In the genomic region with DNA sequence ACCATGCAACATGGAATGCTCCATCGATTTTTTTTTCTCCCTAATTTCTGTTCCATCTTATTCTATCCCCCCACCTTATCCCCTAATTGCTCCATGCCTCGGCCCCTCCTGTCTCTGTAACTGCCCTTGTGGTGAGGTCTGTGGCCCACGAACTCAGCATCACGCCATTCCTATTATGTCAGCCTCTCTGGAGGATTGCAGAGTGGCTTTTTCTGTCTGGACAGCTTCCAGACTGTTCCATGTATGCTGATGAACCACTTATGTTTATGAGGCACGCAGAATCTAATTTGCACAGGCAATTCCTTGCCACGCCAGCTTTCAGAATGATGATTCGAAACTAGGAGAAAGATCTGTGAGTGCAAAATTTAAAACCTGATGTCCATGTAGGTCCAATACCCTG, we compare ENCODE assay signal across 18 mouse cellular contexts.
A peak's percentile ranks its signal among the peaks of the same experiment; 100 is the strongest.
DNase-seq lines count a peak whose midpoint lies in the region; ATAC-seq and TF ChIP-seq lines count a peak whose summit lies in the region.
"Had no signal": no experiment of that assay in that cellular context is flagged by ENCODE, and none has a peak within 500 bp of the region (broad histone marks: within the 10 kb centered on the region; RNA-seq: fewer than 3 reads in every experiment).

No protein-coding gene starts in this region.

- H3K9me3 ChIP-seq in forebrain, embryonic 14.5 days (replicated peaks; ENCODE audit: control insufficient read depth, low read length): no peaks in the 10 kb centered on the region
- H3K9me3 ChIP-seq in forebrain, embryonic 12.5 days: no peaks in the 10 kb centered on the region
- no peaks in the 10 kb centered on the region for H3K9me3 ChIP-seq in hindbrain, embryonic 13.5 days
- no peaks in the 10 kb centered on the region for H3K9me3 ChIP-seq in hindbrain, embryonic 11.5 days (ENCODE audit: control insufficient read depth, low read length)
- H3K9me3 ChIP-seq in neural tube, embryonic 13.5 days: no peaks in the 10 kb centered on the region
- no peaks in the 10 kb centered on the region for H3K9me3 ChIP-seq in hindbrain, postnatal 0 days (ENCODE audit: low read length)
- H3K9me3 ChIP-seq: embryonic facial prominence, embryonic 12.5 days; limb, embryonic 10.5 days; lung, embryonic 15.5 days; neural tube, embryonic 12.5 days had no signal

- no peaks in the 10 kb centered on the region for H3K36me3 ChIP-seq in forebrain, embryonic 14.5 days (ENCODE audit: control insufficient read depth, insufficient read depth, low read length)
- H3K36me3 ChIP-seq in forebrain, embryonic 12.5 days (replicated peaks): no peaks in the 10 kb centered on the region
- H3K36me3 ChIP-seq in hindbrain, embryonic 13.5 days: no peaks in the 10 kb centered on the region
- H3K36me3 ChIP-seq in hindbrain, embryonic 11.5 days (ENCODE audit: control insufficient read depth, insufficient read depth, low read length): no peaks in the 10 kb centered on the region
- H3K36me3 ChIP-seq in neural tube, embryonic 13.5 days: no peaks in the 10 kb centered on the region; the same call in 1 of the 2 replicates
- no peaks in the 10 kb centered on the region for H3K36me3 ChIP-seq in hindbrain, postnatal 0 days (ENCODE audit: insufficient read depth, low read length)
- H3K36me3 ChIP-seq: embryonic facial prominence, embryonic 12.5 days; limb, embryonic 10.5 days; lung, embryonic 15.5 days; neural tube, embryonic 12.5 days had no signal

- H3K4me2 ChIP-seq in forebrain, embryonic 14.5 days (ENCODE audit: low read length): no peak overlapping the region
- no peak overlapping the region for H3K4me2 ChIP-seq in forebrain, embryonic 12.5 days
- no peak overlapping the region for H3K4me2 ChIP-seq in hindbrain, embryonic 13.5 days
- H3K4me2 ChIP-seq in hindbrain, embryonic 11.5 days (replicated peaks; ENCODE audit: low read depth, low read length): no peak overlapping the region
- H3K4me2 ChIP-seq in neural tube, embryonic 13.5 days: no peak overlapping the region
- H3K4me2 ChIP-seq in hindbrain, postnatal 0 days (ENCODE audit: low read depth, low read length): no peak overlapping the region
- H3K4me2 ChIP-seq: embryonic facial prominence, embryonic 12.5 days; liver, embryonic 11.5 days; lung, embryonic 15.5 days; neural tube, embryonic 12.5 days had no signal

- DNase-seq in forebrain, embryonic 14.5 days (ENCODE audit: low spot score): peak; percentile 59
- no peak for DNase-seq in hindbrain, embryonic 11.5 days (ENCODE audit: low spot score)
- no peak for DNase-seq in neural tube, embryonic 10.5 days (ENCODE audit: extremely low spot score, low spot score)
- peak; percentile 50 for DNase-seq in hindbrain, postnatal 0 days (ENCODE audit: low spot score)
- DNase-seq in thymus, postnatal 10 days (ENCODE audit: low spot score in 2 of 2): no peak
- DNase-seq: adrenal gland, postnatal 25 days; cerebellum, adult 8-10 months; gastrocnemius, adult 2 months; kidney, postnatal 14 days had no signal

- no peaks in the 10 kb centered on the region for H3K27me3 ChIP-seq in forebrain, embryonic 14.5 days (replicated peaks; ENCODE audit: control insufficient read depth, insufficient read depth, low read length)
- no peaks in the 10 kb centered on the region for H3K27me3 ChIP-seq in forebrain, embryonic 12.5 days
- no peaks in the 10 kb centered on the region for H3K27me3 ChIP-seq in hindbrain, embryonic 13.5 days
- no peaks in the 10 kb centered on the region for H3K27me3 ChIP-seq in hindbrain, embryonic 11.5 days (ENCODE audit: control insufficient read depth, insufficient read depth, low read length)
- no peaks in the 10 kb centered on the region for H3K27me3 ChIP-seq in neural tube, embryonic 13.5 days
- H3K27me3 ChIP-seq in hindbrain, postnatal 0 days (ENCODE audit: insufficient read depth, low read length): no peaks in the 10 kb centered on the region
- H3K27me3 ChIP-seq: embryonic facial prominence, embryonic 12.5 days; lung, embryonic 15.5 days; neural tube, embryonic 12.5 days had no signal

- TF ChIP-seq CTCF in hindbrain, postnatal 0 days (IDR thresholded peaks at IDR 0.05; ENCODE audit: low read depth): no peak

- H3K4me3 ChIP-seq in forebrain, embryonic 14.5 days (ENCODE audit: low read depth, low read length): no peak overlapping the region
- H3K4me3 ChIP-seq in forebrain, embryonic 12.5 days (replicated peaks): no peak overlapping the region
- no peak overlapping the region for H3K4me3 ChIP-seq in hindbrain, embryonic 13.5 days
- no peak overlapping the region for H3K4me3 ChIP-seq in hindbrain, embryonic 11.5 days (ENCODE audit: low read depth, low read length)
- H3K4me3 ChIP-seq in neural tube, embryonic 13.5 days: no peak overlapping the region
- no peak overlapping the region for H3K4me3 ChIP-seq in hindbrain, postnatal 0 days (ENCODE audit: low read length)
- H3K4me3 ChIP-seq: embryonic facial prominence, embryonic 12.5 days; gastrocnemius, adult 2 months; limb, embryonic 10.5 days; lung, embryonic 15.5 days; neural tube, embryonic 12.5 days had no signal

- 58% methylated on average over 7 of the region's 7 CpGs for WGBS in forebrain, embryonic 14.5 days
- 76% methylated on average over 7 of the region's 7 CpGs for WGBS in forebrain, embryonic 12.5 days
- 42% methylated on average over 7 of the region's 7 CpGs for WGBS in hindbrain, embryonic 13.5 days
- WGBS in hindbrain, embryonic 11.5 days: 77% methylated on average over 7 of the region's 7 CpGs
- 37% methylated on average over 7 of the region's 7 CpGs for WGBS in neural tube, embryonic 13.5 days
- 38% methylated on average over 7 of the region's 7 CpGs for WGBS in hindbrain, postnatal 0 days

- H3K9ac ChIP-seq in forebrain, embryonic 14.5 days (ENCODE audit: low read length): no peak overlapping the region
- no peak overlapping the region for H3K9ac ChIP-seq in forebrain, embryonic 12.5 days
- no peak overlapping the region for H3K9ac ChIP-seq in hindbrain, embryonic 13.5 days
- H3K9ac ChIP-seq in hindbrain, embryonic 11.5 days (ENCODE audit: low read depth, low read length): no peak overlapping the region
- H3K9ac ChIP-seq in neural tube, embryonic 13.5 days: no peak overlapping the region
- no peak overlapping the region for H3K9ac ChIP-seq in hindbrain, postnatal 0 days (replicated peaks; ENCODE audit: low read length)
- H3K9ac ChIP-seq: embryonic facial prominence, embryonic 12.5 days; lung, embryonic 15.5 days; neural tube, embryonic 12.5 days had no signal

- H3K27ac ChIP-seq in forebrain, embryonic 14.5 days (ENCODE audit: low read depth, low read length): no peak overlapping the region
- H3K27ac ChIP-seq in forebrain, embryonic 12.5 days: no peak overlapping the region
- peak overlapping the region; percentile 58 for H3K27ac ChIP-seq in hindbrain, embryonic 13.5 days
- H3K27ac ChIP-seq in hindbrain, embryonic 11.5 days (ENCODE audit: low read depth, low read length): no peak overlapping the region
- H3K27ac ChIP-seq in neural tube, embryonic 13.5 days (replicated peaks): peak overlapping the region; percentile 61
- H3K27ac ChIP-seq in hindbrain, postnatal 0 days: no peak overlapping the region
- H3K27ac ChIP-seq: embryonic facial prominence, embryonic 12.5 days; gastrocnemius, adult 2 months; limb, embryonic 10.5 days; lung, embryonic 15.5 days; neural tube, embryonic 12.5 days had no signal

- ATAC-seq in forebrain, embryonic 14.5 days: no peak
- no peak for ATAC-seq in forebrain, embryonic 12.5 days (ENCODE audit: low FRiP score)
- 0 out of 2 replicates have a peak, but pooled peaks have one; percentile 43 for ATAC-seq in hindbrain, embryonic 13.5 days (ENCODE audit: low FRiP score)
- ATAC-seq in hindbrain, embryonic 11.5 days (ENCODE audit: low FRiP score): no peak
- peak; percentile 52; the same call in 1 of the 2 replicates for ATAC-seq in neural tube, embryonic 13.5 days (ENCODE audit: low read depth)
- ATAC-seq in hindbrain, postnatal 0 days: no peak
- ATAC-seq: intestine, postnatal 0 days had no signal

- peaks cover 18% of the 10 kb centered on the region for H3K4me1 ChIP-seq in forebrain, embryonic 14.5 days (ENCODE audit: control insufficient read depth, insufficient read depth, low read length)
- peaks cover 12% of the 10 kb centered on the region for H3K4me1 ChIP-seq in forebrain, embryonic 12.5 days
- H3K4me1 ChIP-seq in hindbrain, embryonic 13.5 days (replicated peaks): peaks cover 39% of the 10 kb centered on the region
- no peaks in the 10 kb centered on the region for H3K4me1 ChIP-seq in hindbrain, embryonic 11.5 days (replicated peaks; ENCODE audit: control insufficient read depth, insufficient read depth, low read length)
- H3K4me1 ChIP-seq in neural tube, embryonic 13.5 days (replicated peaks): peaks cover 33% of the 10 kb centered on the region
- H3K4me1 ChIP-seq in hindbrain, postnatal 0 days (ENCODE audit: insufficient read depth, low read length): no peaks in the 10 kb centered on the region

Comparison
In these comparisons a context has a peak if more than half of its experiments do, and no peak if none do; other contexts are left out.
1. ATAC-seq: peak in hindbrain, embryonic 13.5 days (single experiment) and neural tube, embryonic 13.5 days (single experiment); none in forebrain, embryonic 14.5 days (single experiment), forebrain, embryonic 12.5 days (single experiment), hindbrain, embryonic 11.5 days (single experiment) and hindbrain, postnatal 0 days (single experiment).
2. DNase-seq: peak in forebrain, embryonic 14.5 days (single experiment) and hindbrain, postnatal 0 days (single experiment); none in hindbrain, embryonic 11.5 days (single experiment), neural tube, embryonic 10.5 days (single experiment) and thymus, postnatal 10 days (0 of 2).
3. H3K27ac ChIP-seq: peak in hindbrain, embryonic 13.5 days (single experiment) and neural tube, embryonic 13.5 days (single experiment); none in forebrain, embryonic 14.5 days (single experiment), forebrain, embryonic 12.5 days (single experiment), hindbrain, embryonic 11.5 days (single experiment) and hindbrain, postnatal 0 days (single experiment).